Mouse (Mus musculus) fat pad, adult 2 months (tissue): ENCODE results near the gene Eed.

Experiments
- DNase-seq: peaks from one replicate; pipeline ENCODE4 v3.0.0-alpha.2; 2011; ENCODE audit warnings: low read depth, low spot score; ENCODE audit errors: extremely low read depth

Eed gene

GRCm38 (mm10) chr7:89983441-89983840 lies 2.7 kb upstream of the Eed start:
- no peak for DNase-seq

DNA sequence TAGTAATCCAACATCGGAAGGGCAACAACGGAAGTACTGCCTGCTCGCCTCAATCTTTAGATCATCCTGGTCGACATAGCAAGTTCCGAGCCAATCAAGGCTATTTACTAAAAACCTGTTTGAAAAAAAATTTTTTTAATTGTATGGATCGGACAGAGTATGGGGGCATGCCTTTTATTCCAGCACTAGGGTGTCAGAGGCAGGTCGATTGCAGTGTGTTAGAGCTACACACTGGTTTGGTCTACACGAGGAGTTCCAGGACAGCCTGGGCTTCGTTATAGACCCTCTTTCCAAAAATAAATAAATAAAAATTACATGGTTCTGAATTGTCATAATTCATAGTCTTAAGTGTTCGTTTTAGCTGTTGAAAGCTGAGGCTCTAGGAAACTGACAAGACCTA lies 774 bp upstream of the Eed start:
- DNase-seq = no peak

DNA sequence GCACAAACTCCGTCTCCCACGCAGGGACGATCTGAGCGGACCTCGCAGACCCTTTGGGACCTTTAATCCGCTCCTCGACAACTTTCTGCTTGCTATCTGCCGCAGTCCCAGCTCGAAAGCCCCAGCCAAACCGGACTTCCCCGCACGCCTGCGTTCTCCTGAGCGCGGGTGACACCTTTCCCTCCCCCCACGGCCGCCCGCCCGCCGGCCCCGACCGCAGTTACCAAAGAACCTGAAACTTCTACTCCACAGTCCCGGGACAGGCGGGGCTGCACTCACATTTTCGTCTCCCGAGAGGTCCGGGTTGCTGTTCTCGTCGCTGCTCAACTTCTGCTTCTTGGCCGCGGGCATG lies 674 bp downstream of the Eed start:
- DNase-seq = no peak

- no peak for DNase-seq
Observed at GRCm38 (mm10) chr7:89979432-89980130, 1.2 kb downstream of the Eed start.

DNA sequence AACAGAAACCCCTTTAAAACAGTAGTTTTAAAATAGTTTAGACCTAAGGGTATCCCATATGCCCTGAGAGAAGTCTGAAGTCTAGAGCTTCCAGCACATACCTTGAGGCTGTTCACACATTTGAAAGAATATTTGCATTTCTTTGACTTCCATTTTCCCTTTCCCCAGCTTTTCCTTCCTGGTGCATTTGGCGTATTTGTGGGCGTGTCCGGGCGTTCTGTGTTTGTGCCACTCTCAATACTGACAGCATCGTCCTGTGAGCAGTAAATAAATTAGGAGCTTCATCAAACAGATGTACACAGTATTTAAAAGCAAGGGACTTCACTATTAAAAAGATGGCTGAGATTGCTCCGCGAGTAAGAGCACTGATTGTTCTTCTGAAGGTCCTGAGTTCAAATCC lies 4.0 kb downstream of the Eed start:
- DNase-seq = no peak

GRCm38 (mm10) chr7:89975571-89975970 lies 5.2 kb downstream of the Eed start:
- no peak for DNase-seq

DNA sequence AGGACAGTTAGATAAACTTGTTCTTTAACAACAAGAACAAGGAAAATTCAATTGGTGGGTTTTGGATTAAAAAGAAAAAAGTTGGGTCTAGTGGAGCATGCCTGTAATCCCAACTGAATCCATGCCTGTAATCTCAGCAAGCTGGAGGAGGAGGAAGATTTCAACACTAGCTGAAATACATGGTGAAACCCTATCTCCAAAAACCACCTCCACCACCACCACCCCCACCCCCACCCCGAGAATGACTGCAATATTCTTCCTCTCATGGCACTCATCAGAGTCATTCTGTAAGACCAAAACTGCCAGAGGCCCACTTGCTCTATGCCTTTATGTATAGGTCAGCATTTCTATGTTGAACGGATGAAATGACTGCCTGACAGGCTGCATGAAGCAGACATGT lies 13.5 kb downstream of the Eed start:
- no peak for DNase-seq

DNA sequence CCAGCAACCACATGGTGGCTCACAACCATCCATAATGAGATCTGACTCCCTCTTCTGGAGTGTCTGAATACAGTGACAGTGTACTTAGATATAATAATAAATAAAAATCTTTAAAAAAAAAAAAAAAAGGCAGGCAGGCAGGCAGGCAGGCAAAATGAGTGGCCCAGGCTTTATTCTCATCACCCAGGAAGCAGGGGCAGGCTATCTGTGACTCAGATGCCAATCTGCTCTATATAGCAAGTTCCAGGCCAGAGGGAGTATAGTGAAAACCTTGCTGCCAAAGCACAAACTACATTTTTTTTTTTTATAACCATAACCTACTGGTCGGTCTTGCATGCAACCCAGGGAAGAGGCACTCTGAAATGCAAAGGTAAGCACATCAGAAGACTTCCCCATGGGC lies 14.0 kb downstream of the Eed start:
- no peak for DNase-seq

DNA sequence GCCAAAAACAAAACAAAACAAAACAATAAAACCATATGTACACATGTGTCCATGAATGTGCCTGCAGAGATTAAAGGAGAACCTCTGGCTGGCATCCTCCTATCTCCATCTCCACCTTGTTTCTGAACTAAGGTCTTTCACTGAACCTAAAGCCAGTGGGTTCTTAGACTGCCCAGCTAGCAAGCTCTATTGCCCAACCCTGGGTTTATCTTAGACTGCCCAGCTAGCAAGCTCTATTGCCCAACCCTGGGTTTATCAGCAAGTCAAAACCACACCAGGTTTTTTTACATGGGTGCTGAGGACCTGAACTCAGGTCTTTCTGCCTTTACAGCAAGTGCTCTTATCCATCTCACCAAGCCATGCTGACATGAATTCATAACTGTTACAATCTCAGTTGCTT lies 17.6 kb downstream of the Eed start:
- no peak for DNase-seq

DNA sequence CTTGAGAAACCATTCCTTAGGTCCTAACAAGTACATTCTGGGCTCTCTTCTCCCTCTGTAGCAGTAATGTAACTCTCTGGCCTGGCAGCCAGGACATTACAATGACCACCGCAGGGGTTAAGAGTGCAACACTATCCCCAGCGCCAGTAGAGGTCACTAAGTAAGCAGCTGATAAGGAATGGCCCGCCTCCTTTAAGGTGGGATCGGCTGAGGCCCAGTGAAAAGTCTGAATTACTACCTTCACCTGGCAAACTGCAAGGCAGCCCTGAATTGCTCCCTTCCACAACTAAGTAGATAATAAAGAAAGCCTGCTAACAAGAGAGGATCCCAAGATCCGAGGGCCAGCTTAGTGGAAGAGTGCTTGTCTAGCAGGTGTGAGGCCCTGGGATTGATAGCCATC lies 23.5 kb downstream of the Eed start:
- DNase-seq = no peak

DNA sequence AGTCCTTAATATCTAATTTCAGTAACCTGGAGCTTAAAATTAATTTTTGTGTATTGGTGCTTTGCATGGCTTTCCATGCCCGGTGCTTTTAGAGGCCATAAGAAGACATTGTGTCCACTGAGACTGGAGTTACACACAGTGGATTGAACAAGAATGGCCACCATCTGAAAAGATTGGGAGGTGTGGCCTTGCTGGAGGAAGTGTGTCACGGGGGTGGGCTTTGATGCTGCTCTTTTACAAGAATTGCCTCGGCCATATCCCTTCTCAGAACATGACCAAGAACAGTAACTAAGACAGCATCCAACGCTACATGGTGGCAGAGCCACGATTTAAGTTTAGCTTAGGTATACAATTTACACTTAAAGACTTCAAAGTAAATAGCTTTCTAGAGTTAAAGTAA lies 26.5 kb downstream of the Eed start:
- no peak for DNase-seq

GRCm38 (mm10) chr7:89949403-89949802 lies 31.4 kb downstream of the Eed start:
- DNase-seq = no peak

DNA sequence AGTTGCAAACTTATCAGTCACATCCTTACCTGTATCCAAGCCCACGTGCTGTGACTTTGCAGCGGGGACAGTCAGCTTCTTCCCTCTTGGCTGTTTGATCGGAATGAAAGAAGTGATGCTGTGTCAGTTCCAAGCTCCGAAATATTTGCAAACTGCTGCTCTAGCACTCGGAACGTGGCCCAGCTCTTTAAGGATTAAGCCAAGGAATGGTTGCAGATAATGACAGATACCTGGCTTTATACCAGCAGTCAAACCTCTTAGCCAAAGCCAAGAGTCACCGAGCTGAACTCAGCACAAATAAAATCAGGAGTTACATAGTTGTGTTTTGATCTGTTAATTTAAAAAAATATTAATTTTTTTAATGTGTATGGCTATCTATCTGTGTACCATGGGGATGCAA lies 32.8 kb downstream of the Eed start:
- DNase-seq = no peak

DNA sequence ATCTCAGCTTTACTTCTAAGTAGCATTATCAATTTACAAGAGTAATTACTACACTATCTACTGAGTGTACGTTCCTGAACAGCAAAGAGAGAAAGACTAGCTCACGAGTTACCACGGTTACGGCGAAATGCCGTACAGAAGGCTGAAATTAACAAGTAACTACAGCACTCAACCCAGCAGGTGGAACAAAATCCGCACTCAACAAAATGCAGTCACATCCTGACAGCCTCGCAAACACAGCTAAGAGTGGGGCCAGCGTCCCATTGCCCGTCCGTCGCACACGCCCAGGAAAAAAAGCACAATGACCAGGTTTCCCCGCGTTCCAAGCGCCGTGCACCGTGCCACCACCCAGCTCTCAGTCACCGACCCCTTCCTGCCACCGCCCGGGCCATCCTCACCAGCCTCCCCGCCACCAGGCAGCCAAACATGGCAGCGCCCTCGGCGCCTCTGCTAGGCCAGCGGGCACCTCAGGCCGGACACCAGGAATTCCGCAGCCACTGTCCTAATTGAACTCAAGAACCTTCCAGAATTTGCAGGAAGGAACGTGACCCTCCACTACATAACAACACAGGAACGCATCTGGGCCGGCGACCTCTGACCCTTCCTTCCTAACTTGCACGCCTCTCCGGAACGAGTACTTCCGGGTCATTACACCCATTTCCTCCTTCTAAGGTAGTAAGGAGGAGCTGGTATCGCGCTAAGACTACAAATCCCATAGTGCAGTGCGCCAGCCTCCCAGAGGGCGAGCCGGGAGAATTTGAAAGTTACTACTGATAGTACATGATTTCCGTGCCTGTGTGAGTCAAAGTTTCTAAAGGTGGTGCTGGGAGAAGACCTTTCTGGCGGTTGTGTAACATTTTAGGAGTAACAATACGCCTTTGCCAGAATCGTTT lies 40.0 kb downstream of the Eed start, which contains the start of gene Hikeshi:
Gene Hikeshi, minus strand, starts transcription at position 634 of the 893 bp plus-strand sequence.
- peak; percentile 88 for DNase-seq

GRCm38 (mm10) chr7:89939497-89940353 lies 41.1 kb downstream of the Eed start:
- no peak for DNase-seq

DNA sequence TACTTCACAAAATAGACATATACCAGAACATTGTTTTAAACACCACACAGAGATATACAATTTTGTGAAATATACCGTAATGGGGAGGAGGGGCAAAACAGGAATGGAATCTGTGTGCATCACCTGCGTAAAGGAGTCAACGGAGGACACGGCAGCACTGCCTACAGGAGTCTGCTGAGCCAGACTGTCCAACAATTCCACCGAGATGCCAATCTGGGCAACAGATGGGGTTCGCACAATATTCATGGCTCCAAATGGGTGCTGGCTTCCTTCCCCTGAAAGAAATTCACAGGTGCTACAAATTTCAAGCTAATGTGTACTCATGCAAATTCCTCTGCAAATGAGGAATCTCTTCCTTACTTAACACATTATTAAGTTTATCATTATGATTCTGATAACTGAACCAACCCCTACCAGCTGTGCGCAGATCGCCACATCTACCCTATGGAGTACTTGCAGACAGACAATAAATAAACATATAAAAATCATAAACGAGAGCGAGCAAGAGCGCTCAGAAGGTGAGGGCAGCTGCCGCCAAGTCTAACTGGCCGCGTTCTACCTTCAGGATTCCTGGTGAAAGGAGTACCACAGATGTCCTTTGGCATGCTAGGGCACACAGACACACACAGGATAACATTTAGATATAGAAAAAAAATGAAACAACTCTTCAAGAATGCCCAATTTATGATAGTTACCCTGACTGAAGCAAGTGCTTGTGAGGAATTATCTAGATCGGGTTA lies 57.2 kb downstream of the Eed start:
- DNase-seq = no peak

GRCm38 (mm10) chr7:89917776-89918175 lies 63.0 kb downstream of the Eed start:
- DNase-seq = no peak

GRCm38 (mm10) chr7:89916711-89917110 lies 64.1 kb downstream of the Eed start:
- DNase-seq = no peak

DNA sequence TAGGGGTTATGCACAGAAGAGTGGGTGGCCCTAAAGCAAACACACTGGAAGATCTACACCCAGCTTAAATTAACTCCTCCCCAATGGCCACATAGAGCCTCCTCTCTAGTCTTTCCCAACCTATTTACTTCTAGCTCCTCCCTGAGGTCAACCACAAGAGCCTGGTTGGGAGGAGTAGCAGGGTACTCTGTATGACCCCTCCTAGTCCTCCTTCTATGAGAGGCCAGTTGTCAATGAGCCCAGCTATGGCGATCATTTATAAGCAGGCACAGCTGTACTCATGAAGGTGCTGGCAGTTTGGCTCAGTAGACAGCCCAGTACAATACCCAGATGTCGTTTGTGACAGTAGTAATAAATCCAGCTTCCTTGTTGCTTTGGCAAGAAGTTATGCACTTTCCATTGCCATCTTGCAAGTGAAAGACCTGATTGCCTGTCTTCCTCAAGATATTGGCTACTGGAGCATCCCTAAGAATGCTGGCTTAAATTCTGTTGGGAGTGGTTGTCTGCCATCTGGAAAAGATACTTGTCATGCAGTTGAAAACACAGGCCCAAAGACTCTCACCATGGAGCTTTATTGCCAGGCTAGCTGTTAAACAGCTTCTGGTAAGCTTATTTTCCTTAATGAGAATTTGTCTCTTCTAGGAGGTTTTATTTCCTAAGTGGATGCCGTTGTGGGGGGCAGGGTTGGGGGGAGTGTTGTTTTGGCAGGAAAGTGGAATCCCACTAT lies 67.2 kb downstream of the Eed start:
- no peak for DNase-seq

- DNase-seq = no peak
Observed at GRCm38 (mm10) chr7:89912356-89912755, 68.4 kb downstream of the Eed start.
